Comparison of ENCODE assay signal across 8 mouse cellular contexts in genomic region chr10:53435181-53435874, GRCm38 (mm10). TPM values are rescaled to one million over a fixed set of nuclear protein-coding genes. Genes with fewer than 3 reads are reported as not detected.
DNase-seq lines count a peak whose midpoint lies in the region; ATAC-seq and TF ChIP-seq lines count a peak whose summit lies in the region.

No protein-coding gene starts in this region.

- no peak overlapping the region for H3K4me3 ChIP-seq in embryonic facial prominence, embryonic 12.5 days
- H3K4me3 ChIP-seq in kidney, adult 2 months (ENCODE audit: insufficient read depth, low read depth, low read length) = no peak overlapping the region
- H3K4me3 ChIP-seq in midbrain, embryonic 14.5 days (replicated peaks; ENCODE audit: low read depth, low read length) = no peak overlapping the region

- no peaks in the 10 kb centered on the region for H3K36me3 ChIP-seq in embryonic facial prominence, embryonic 12.5 days
- no peaks in the 10 kb centered on the region for H3K36me3 ChIP-seq in kidney, adult 2 months (ENCODE audit: control insufficient read depth, insufficient read depth, low read length)
- no peaks in the 10 kb centered on the region for H3K36me3 ChIP-seq in midbrain, embryonic 14.5 days (ENCODE audit: control insufficient read depth, insufficient read depth, low read length)

- 0 out of 2 replicates have a peak overlapping the region, but pooled peaks have one; percentile 11 for H3K27ac ChIP-seq in embryonic facial prominence, embryonic 12.5 days
- H3K27ac ChIP-seq in kidney, adult 2 months (ENCODE audit: insufficient read depth, low read depth, low read length) = peak overlapping the region; percentile 73
- H3K27ac ChIP-seq in midbrain, embryonic 14.5 days (replicated peaks; ENCODE audit: low read depth, low read length) = no peak overlapping the region

- no peak for TF ChIP-seq POLR2A in kidney, adult 2 months (IDR thresholded peaks at IDR 0.05; ENCODE audit: low read depth, low read length)

- ATAC-seq in frontal cortex, adult (ENCODE audit: low TSS enrichment) = no peak
- no peak for ATAC-seq in embryonic facial prominence, embryonic 12.5 days (ENCODE audit: insufficient number of reproducible peaks, insufficient read depth, low FRiP score, low TSS enrichment)
- peak; percentile 35; the same call in 1 of the 2 replicates for ATAC-seq in midbrain, embryonic 14.5 days (ENCODE audit: low FRiP score, low TSS enrichment)

- H3K9me3 ChIP-seq in embryonic facial prominence, embryonic 12.5 days = no peaks in the 10 kb centered on the region
- no peaks in the 10 kb centered on the region for H3K9me3 ChIP-seq in midbrain, embryonic 14.5 days (ENCODE audit: control insufficient read depth, low read length)

- H3K27me3 ChIP-seq in embryonic facial prominence, embryonic 12.5 days = no peaks in the 10 kb centered on the region
- H3K27me3 ChIP-seq in kidney, adult 2 months (replicated peaks; ENCODE audit: control insufficient read depth, insufficient read depth, low read length) = no peaks in the 10 kb centered on the region
- H3K27me3 ChIP-seq in midbrain, embryonic 14.5 days (ENCODE audit: control insufficient read depth, insufficient read depth, low read length) = no peaks in the 10 kb centered on the region

- DNase-seq in frontal cortex, adult 2 months (ENCODE audit: extremely low spot score in 1 of 2, low spot score in 1 of 2) = peak; percentile 18 to 38
- peak; percentile 91 for DNase-seq in heart, adult 8-10 months (ENCODE audit: low spot score)
- DNase-seq in kidney, adult 2 months = peak; percentile 91
- DNase-seq in liver = peak; percentile 76
- DNase-seq in midbrain, embryonic 14.5 days = peak; percentile 51
- peak; percentile 47 to 54 for DNase-seq in spleen, postnatal 36 days (ENCODE audit: low spot score in 2 of 2)

- TF ChIP-seq CTCF in kidney, adult 2 months (conservative IDR thresholded peaks at IDR 0.05; ENCODE audit: insufficient read depth, insufficient read length, low read depth, low read length) = no peak

- no peak overlapping the region for H3K9ac ChIP-seq in embryonic facial prominence, embryonic 12.5 days
- no peak overlapping the region for H3K9ac ChIP-seq in midbrain, embryonic 14.5 days (replicated peaks; ENCODE audit: low read length)

- H3K4me1 ChIP-seq in embryonic facial prominence, embryonic 12.5 days = peaks cover 9% of the 10 kb centered on the region
- peaks cover 10% of the 10 kb centered on the region for H3K4me1 ChIP-seq in kidney, adult 2 months (ENCODE audit: control insufficient read depth, insufficient read depth, low read length)
- H3K4me1 ChIP-seq in midbrain, embryonic 14.5 days (ENCODE audit: control insufficient read depth, insufficient read depth, low read length) = 0 out of 2 replicates have a peak, but pooled peaks cover 5% of the 10 kb centered on the region

- H3K4me2 ChIP-seq in embryonic facial prominence, embryonic 12.5 days (replicated peaks) = no peak overlapping the region
- no peak overlapping the region for H3K4me2 ChIP-seq in midbrain, embryonic 14.5 days (ENCODE audit: low read length)

- 60% methylated on average over 14 of the region's 14 CpGs for WGBS in embryonic facial prominence, embryonic 12.5 days
- 40% methylated on average over 14 of the region's 14 CpGs for WGBS in kidney, adult 2 months
- 63% methylated on average over 14 of the region's 14 CpGs for WGBS in midbrain, embryonic 14.5 days

RNA-seq across cellular contexts. Expression of gene Cep85l, which starts 55.6 kb away (rescaled TPM):
- polyA plus RNA-seq in frontal cortex, adult 2 months (2012; rRNA removed) = 7.7 and 8.1 TPM in 2 replicates
- 7.9 and 8.3 TPM in 2 replicates for polyA plus RNA-seq in embryonic facial prominence, embryonic 12.5 days (2016; fragmentation: Nextera tagmentation; extraction: Ambion mirVana)
- 10 to 100 TPM; 13.1 to 16.0 (median 14.3) TPM for total RNA-seq in heart, adult 8-10 months (2022)
- polyA plus RNA-seq in kidney, adult 2 months (2012; rRNA removed) = 1.7 and 2.3 TPM in 2 replicates
- polyA plus RNA-seq in midbrain, embryonic 14.5 days (2014; fragmentation: Nextera tagmentation; extraction: Ambion mirVana) = 8.0 and 8.3 TPM in 2 replicates

Comparison
In these comparisons a context has a peak if more than half of its experiments do, and no peak if none do; other contexts are left out.
1. DNase-seq: peak in every context shown above with its lines; median percentile 91 in heart, adult 8-10 months; 91 in kidney, adult 2 months; 76 in liver; 51 in midbrain, embryonic 14.5 days; 50 in spleen, postnatal 36 days; 28 in frontal cortex, adult 2 months.